Mouse (Mus musculus) 3134 (cell line): ENCODE results near the gene Lsg1.

Source experiments
- DNase-seq: peaks from one replicate; pipeline ENCODE4 v3.0.0-alpha.2; 2011; ENCODE audit warnings: low spot score; ENCODE audit not compliant: insufficient read length; ENCODE audit errors: extremely low read depth

Lsg1 gene

DNA sequence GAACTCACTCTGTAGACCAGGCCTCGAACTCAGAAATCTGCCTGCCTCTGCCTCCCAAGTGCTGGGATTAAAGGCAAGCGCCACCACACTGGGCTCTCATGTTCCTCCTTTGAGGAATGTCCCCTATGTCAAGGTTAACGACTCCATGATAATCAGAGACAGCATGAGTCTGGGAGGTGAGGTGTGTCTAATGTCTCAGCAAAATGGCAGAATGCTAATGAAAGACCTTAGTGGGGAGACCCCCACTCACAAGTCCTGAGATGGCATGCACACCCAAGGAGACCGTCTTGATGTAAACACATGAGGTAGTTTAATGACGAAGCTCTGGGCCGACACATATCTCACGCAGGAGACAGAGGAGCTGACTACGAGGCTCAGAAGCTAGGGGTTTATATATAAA is 33.3 kb downstream of the Lsg1 start:
- no peak for DNase-seq

DNA sequence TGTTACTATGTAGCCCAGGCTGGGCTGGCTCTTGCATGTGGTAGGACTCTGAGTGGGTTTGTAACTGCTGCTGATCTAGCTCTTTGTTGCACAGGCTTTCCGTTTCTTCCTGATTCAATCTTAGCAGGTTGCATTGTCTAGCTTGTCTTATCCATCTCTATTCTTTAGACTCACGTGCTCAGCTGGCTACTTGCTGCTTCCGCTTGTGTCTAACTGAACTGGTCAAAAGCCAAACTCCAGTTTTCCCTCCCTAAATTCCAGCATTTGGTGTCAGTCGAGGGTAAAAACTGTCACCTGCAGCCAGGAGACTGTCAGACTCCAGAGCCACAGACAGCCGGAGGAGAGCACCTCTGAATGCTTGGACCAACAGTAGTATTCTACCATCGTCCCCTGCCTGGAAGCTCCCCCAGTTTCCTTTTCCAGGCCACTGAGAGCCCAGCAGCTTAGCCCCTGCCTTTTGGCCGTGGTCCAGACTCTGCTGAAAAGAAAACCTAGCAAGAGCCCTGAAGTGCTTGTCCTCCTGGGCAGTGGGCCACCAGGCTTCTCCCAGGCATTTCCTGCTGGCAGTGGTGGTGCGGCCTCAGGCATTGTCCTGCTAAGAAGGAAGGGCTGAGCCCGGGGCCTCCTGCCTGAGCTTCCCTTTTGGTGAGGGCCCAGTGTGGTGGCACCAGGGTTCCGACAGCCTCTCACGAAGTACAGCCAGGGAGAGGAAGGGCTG is 34.6 kb downstream of the Lsg1 start:
- peak; percentile 81 for DNase-seq

DNA sequence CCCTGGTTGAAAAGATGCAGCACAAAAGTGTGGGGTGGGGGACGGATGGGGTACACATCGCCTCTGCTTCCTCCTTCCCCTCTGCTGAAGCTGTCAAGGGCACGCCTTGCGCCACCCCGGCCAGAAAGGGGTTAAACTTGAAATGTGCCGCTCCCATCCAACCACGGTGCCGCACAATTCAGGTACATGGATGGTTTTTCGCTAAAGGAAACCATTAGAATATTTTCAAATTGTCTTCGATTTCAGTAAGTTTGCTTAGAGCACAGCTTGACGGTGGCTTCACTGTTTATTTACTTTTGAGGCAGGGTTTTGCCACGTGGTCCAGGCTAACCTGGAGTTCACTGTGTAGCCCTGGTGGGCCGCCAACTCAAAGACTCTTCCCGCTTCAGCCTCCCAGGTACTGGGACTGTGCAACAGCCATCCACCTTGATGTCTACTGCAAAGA is 36.6 kb downstream of the Lsg1 start, which contains the start of gene Tmem44:
Gene Tmem44 (minus strand): TSS at position 95 of the 445 bp plus-strand sequence.
- no peak for DNase-seq

DNA sequence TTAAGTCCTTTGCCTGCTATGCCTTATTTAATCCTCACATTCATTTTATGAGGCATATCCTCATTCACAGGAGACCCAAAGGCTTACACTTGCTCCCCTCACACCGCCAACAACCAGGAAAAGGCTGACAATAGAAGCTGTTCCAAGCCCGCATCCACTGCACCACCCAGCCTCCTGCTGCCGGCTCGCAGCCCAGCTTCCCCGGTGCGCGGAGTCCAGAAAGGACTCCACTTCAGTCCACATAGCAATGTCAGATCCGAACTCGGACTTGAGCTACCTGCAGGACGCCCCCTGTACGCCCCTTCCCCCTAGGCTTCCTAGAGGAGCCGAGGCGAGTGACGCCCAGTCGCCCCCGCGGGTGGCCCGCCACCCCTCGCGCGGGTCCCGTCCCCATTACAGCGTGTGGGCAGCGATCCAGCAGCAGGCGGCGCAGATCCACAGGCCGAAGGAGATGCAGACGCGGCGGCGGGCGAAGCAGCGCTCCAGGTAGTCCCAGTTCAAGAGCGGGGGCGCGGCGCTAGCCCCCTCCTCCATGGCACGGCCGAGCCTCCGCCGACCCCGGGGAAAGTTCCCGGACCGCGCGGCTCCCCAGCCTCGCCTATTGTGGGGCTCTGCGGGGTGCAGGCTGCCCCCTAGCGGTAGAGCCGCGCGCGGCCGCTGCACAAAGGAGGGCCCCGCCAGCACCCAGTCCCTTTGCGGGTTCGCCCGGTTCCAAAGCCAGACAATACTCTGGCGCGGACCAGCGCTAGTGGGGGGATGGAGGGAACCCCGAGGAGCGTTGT is 37.2 kb downstream of the Lsg1 start:
- DNase-seq, result peak; percentile 75

DNA sequence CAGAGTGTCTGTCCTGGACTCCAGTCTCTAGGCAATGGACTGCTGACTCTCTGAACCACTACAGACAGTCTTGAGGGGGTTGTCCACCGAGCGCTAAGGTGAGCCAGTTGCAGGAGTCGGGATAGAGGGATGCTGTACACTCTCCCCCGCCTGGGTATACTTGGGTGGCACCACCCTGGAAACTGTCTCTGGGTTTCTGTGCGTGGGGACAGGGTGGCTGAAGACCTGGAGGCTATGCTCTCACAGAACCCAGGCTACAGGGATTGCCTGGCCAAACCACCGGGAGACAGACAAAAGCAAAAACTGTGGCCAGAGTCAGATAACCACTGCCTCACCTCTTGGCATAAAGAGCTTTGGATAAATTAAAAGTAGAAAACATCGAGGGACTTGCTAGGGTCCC is 37.9 kb downstream of the Lsg1 start:
- no peak for DNase-seq

DNA sequence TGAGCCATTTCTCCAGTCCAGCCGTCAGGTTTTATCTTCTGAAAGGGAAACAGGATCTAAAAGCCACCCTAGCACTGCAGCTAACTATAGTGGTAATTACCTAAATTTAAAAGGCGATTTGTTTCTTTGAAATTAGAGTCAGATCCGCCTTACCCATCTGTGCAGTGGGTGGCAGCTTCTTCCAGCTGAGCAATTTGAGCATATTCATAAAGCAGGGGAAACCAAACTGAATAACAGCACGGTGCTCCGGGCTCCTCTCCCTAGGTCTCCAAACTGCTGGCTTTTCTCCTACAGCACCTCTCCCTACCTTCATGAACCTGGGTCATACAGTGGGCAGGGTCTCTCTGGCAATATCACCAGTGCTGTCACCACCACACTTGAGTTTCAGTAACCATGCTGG is 39.1 kb downstream of the Lsg1 start:
- DNase-seq, result no peak

DNA sequence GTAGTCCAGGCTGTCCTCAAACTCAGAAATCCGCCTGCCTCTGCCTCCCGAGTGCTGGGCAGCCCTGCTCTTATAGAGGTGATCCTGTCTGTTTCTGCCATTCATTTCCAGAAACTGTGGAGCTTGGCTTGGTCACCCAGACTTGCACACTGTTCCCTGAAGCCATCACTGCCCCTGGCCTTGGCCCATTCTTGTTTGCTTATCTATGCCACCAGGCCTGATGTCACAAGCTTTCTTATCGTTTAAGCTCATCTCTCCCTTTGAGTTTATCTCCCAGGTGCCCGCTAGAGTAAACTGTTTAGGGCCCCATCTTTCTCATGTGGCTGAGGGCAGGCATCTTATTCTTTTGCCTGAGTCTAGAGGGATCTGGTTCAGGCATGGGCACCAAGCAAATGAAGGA is 42.7 kb downstream of the Lsg1 start:
- DNase-seq, result no peak

DNA sequence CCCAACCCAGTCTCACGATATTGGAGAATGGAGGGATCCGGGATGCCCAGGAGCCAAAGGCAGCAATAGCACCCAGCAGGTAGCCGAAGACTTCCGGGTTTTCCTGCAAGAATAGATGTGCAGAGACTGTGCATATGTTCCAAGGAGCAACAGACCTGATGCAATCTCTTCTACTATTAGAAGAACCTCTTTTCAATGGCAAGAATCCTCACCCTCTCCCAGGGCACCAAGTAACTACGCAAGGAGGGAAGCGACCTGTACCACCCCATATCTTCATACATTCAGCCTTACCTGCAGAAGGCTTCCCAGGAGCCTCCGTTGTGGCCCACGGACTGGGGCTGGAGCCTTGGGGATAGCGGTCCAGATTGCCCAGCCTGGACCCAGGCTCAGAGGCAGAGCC is 44.0 kb downstream of the Lsg1 start:
- DNase-seq, result no peak

DNA sequence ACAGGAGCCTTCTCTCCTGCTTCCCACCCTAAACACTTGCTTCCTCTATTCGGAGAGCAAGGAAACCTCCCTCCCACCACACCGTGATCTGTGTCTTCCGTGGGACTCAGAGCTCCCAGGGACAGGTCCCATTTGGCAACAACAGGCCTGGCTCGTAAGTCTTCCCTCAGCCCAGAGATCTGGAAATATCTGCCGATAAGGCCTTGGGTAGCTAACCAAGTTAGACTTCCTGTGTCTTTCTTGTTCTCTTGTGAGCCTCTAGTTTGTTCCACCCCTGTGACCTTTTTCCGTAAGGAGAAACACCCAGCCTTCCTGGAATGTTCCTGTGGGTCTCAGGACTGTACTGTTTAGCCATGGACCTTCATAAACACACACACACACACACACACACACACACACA is 44.6 kb downstream of the Lsg1 start:
- DNase-seq, result no peak

DNA sequence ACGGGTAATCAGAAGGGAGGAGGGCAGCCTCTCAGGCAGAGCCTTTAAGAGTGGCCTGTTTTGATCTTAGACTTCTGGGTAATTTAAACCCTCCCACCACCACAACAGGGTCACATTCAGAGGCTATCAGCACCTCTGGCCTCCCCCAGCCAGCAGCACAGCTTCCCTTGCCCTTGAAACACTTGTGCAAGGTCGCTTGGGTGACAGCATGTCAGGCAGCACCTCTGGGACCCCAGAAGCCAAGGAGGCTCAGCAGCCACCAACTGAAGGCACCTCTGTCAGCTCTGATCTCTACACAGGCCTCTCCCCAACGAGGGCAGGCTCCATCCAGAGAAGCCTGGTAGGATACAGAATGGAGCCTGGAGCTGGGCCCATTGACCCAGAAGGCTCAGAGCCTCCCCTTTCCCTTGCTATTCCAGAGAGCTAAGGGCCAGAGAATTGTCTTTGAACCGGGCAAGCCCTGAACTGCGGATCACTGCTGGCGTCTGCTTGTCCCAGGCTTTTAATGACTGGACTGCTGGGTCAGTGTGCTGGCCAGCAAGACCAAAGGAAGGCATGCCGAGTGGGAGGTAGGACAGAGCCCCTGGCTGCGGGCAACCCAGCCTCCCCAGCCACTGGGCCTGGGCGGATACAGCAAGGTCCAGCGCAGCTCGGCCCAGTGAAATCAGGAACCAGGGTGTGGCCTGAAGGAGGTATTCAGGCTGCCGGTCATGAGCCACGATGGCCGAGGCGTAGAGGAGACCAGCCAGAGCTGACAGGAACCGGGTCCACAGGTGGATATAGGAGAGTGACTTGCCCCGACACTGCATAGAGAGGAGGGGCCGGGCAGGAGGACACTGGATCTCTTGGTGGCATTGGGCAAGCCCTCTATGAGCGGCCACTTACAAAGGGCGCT is 47.0 kb downstream of the Lsg1 start:
- no peak for DNase-seq

DNA sequence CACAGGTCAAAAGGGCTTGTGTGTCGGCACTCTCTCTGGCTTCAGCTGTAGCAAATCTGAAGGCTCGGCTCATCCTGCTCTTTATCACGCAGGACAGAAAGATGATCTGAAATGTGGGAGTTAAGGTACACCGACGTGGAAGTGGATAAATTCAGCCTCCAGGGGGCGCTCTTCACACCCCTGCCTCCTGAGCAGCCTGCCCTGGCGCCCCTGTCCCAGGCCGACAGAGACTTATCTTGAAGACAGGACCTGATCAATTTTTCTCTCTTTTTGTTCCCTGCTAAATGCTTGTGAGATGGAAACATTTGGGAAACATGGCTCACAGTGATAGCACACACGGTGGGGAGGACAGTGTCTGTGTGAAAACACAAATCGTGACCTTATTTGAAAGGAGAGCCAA is 48.0 kb downstream of the Lsg1 start:
- peak; percentile 35 for DNase-seq

DNA sequence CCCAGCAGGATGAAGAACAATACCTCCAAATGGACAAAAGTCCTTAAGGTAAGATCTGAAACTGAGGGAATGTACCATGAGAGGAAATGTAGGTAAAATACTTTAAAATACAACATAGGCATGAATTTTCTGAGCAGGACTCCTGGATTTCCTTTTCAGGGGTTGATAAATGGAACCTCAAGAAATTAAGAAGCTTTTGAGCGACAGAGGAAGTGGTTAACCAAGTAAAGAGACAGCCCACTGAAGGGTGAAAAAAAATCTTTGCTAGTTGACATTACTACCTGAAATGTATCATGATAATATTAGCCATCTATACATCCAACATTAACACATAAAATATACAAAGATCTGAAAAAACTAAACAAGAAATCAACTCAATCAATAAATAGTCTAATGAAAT is 52.3 kb downstream of the Lsg1 start:
- no peak for DNase-seq

DNA sequence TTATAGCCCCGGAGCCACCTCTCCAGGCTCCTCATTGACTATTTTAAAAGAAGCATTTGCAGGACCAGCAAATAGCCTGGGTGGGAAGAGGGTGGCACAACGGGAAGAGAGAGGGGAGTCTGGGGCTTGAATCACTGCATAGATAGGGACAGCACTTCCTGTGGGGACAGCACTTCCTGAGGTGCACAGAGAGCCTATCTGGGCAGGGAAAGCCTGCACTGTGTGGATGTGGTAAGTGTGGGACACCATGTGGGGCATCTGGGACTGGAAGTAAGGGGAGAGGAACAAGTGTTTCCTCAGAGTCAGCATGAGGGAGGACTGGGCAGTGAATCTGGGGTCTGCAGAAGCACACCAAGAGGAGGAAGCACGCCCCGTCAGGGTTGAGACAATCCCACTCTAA is 53.8 kb downstream of the Lsg1 start:
- DNase-seq, result no peak

DNA sequence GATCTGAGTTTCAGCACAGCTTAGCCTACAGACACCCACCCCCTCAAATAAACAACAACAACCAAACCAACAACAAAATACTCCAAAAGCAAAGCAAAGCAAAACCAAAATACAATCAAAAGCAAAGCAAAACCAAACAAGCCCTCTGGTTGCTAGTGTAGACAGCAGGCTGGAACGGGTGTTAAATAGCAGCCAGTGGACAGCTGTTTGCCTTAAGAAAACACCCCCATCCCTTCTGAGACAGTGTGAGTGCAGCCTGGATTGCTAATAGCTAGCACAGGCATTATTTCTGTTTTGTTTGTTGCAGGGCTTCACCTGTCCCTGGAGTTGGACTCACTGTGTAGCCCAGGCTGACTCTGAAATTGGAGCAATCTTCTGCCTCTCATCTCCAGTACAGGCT is 54.5 kb downstream of the Lsg1 start:
- DNase-seq, result no peak

DNA sequence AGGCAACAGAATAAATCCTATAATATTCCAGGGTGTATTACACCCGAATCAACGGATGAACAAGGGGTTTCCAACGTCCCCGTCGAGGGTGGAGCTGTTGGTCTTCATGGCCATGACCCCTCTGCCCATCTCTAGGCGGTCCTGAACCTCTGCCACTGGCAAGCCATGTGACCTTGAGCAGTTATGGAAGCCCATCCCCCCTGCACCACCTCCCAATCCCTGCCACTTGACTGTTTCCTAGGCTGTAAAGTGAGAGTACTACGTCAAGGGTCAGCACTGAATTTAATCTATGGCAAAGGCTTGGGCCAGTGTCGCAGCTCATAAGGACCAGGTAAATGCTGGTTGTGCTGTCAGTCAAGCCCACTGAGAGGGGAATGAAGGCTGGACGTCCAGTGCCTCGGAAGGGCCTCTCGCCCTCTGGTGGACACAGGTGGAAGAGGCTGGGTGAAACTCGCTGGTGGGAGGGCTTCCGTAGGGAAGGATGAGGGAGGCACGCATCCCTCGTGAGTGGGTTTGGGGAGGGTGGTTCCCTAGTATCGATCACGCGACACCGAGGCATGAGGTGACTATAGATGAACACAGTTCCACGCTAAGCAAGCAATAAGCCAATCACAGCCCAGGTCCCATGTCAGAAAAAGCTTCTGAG is 55.5 kb downstream of the Lsg1 start:
- peak; percentile 53 for DNase-seq

DNA sequence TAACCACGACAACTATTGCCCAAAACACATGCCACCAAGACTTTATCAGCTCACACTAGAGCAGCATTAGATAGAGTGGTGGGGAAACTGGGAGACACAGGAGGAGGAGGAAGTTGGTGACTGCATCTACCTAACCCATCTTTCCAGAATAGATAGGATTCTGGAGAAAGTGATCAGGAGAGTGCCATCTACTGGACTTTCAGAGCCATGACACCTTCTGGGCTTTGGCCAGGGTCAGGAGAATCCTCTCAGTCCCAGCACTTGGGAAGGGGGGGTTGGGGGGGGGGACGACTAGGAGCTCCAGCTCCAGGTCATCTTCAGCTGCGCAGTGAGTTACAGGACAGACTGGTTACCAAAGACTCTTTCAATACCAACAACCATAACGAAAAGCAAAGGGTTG is 56.6 kb downstream of the Lsg1 start:
- DNase-seq, result peak; percentile 42

DNA sequence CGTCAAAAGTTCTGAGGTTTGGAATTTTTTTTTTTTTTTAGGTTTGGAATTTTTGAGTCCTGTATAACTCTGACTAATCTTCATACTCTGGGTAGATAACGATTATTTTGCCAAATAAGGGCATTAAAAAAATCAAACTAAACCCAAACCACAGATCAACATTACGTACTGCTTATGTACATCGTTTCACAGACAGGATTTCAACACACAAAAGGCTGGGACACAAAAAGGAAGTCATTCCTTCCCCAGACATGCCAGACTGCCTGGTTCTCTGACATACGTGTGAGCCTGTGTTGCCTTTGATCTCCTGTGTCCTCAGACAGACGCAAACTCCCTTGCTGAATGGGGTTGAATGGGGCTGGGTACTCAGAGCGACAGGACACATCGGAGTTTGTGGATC is 59.0 kb downstream of the Lsg1 start:
- DNase-seq, result peak; percentile 45

DNA sequence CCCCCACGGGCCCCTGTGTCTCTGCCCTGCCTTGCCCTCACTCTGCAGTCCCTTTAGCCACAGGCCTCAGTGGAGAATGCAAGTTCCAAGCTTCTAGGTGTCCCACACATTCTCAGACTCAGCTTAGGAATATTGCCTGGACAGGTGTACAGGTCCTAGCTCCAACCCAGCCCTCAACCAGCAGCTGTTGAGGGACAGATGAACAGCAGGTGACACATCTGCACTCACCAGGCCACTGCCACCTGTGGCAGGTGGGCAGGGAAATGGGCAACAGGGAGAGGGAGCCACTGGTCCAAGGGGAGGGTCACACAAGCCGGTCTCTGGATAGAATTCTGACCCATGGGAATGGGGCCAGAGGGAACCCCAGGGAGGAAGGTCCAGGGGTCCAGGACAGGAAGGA is 59.5 kb downstream of the Lsg1 start:
- DNase-seq, result no peak

DNA sequence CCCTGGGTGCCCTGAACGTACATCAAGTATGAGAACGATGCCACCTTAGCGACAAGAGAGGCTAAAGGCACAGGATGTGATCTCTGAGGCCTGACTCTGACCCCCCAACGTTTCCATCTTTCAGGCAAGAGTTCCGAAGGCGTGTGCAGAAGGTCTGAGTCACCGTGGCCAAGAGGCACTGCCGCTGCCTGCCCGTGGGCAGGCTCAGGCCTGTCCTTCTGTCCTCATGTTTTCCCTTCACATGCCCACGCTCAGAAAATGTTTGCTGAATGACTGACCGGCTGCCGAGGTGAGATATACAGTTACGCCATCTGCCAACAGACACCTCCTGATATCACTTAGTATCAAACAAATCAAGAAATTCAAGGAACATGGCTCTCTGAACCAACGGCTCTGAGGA is 61.6 kb downstream of the Lsg1 start:
- no peak for DNase-seq

DNA sequence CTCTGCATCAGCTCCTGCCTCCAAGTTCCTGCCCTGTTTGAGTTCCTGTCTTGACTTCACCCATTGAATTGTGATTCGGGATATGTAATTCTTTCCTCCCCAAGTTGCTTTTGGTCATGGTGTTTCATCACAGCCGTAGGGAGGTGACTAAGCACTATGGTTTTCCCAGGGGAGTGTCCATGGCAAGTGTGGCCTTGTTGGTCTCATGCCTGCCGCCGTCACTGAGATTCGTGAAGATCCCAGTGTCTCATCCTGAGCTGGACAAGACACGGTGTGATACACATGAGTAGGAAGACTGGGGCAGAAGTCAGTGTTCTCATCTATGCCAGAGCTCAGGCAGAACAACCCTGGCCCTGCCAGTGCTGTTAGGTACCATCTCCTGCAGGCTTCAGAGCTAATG is 62.9 kb downstream of the Lsg1 start:
- DNase-seq, result peak; percentile 77
